Mouse (Mus musculus) MEL (cell line): ENCODE measurements around the gene Olfr5.
A peak's percentile ranks its signal among the peaks of the same experiment; 100 is the strongest.

Experiments
- CTCF ChIP-seq, 3 experiments: IDR thresholded peaks in 2 of 3; conservative IDR thresholded peaks in 1 of 3; 2 replicates each; pipeline ENCODE4 v1.5.1; 2011 to 2012; ENCODE audit warnings: low read length in 3 of 3, low read depth in 2 of 3, mild to moderate bottlenecking in 2 of 3, improper control_type of control experiment in 1 of 3, inconsistent platforms in 1 of 3, mixed read lengths in 1 of 3, moderate library complexity in 1 of 3; ENCODE audit not compliant: control insufficient read depth in 1 of 3, insufficient read depth in 1 of 3, poor library complexity in 1 of 3, severe bottlenecking in 1 of 3
- POLR2A ChIP-seq, 2 experiments: IDR thresholded peaks; 2 replicates each; pipeline ENCODE4 v1.6.1; 2011 to 2012; ENCODE audit warnings: low read length in 2 of 2, mild to moderate bottlenecking in 2 of 2, control low read depth in 1 of 2, improper control_type of control experiment in 1 of 2, low read depth in 1 of 2, moderate library complexity in 1 of 2; ENCODE audit not compliant: control insufficient read depth in 1 of 2, insufficient read depth in 1 of 2, poor library complexity in 1 of 2
- TCF12 ChIP-seq: IDR thresholded peaks from 2 replicates; pipeline ENCODE4 v1.6.1; 2014; ENCODE audit warnings: low read depth, mild to moderate bottlenecking, inconsistent platforms, low read length, improper control_type of control experiment, moderate library complexity

- no peak for TF ChIP-seq TCF12
- peak; percentile 35 to 42 (median 37); a peak in 5 of 6 replicates for TF ChIP-seq CTCF (IDR thresholded peaks at IDR 0.05 in 2 of 3, conservative IDR thresholded peaks at IDR 0.05 in 1 of 3; ENCODE audit: control insufficient read depth in 1 of 3, insufficient read depth in 1 of 3, low read depth in 2 of 3, low read length in 3 of 3, poor library complexity in 1 of 3, severe bottlenecking in 1 of 3)
- no peak for TF ChIP-seq POLR2A (IDR thresholded peaks at IDR 0.05; ENCODE audit: control insufficient read depth in 1 of 2, insufficient read depth in 1 of 2, low read depth in 1 of 2, low read length in 2 of 2, poor library complexity in 1 of 2)
These were observed 57.4 kb downstream of the Olfr5 start for GRCm38 (mm10) chr7:6429381-6429780.
